Mouse (Mus musculus) layer of hippocampus, adult 18-20 months (tissue): ENCODE data around the gene Ttc17. TPM values are rescaled to one million over a fixed set of nuclear protein-coding genes. Genes with fewer than 3 reads are reported as not detected.
A peak's percentile ranks its signal among the peaks of the same experiment; 100 is the strongest.

Experiments
- DNase-seq, 2 experiments: peaks; one replicate each; pipeline ENCODE4 v3.0.0; 2022; ENCODE audit warnings: low spot score in 2 of 2
- microRNA-seq, 2 experiments: library from miRNA; unstranded; fragments of <30 nt; microRNA quantifications; one replicate each; pipeline ENCODE4 v1.2.0; 2021
- total RNA-seq, 2 experiments: library from RNA; stranded (reverse); gene quantifications; 2 replicates each; pipeline ENCODE4 v1.2.3; 2021

Gene Ttc17
- total RNA-seq, 2 experiments from 2014 or later: 35.6 to 43.3 TPM

- DNase-seq: peak in 1 of 2 experiments; percentile 52
Observed at GRCm38 (mm10) chr2:94263530-94263937, 143.0 kb downstream of the Ttc17 start.

GRCm38 (mm10) chr2:94262917-94263529 lies 143.5 kb downstream of the Ttc17 start:
- DNase-seq: no peak

- peak in 1 of 2 experiments; percentile 55 for DNase-seq
Observed at GRCm38 (mm10) chr2:94254102-94254501, 152.4 kb downstream of the Ttc17 start.

Small RNA genes within 50 kb of the gene (microRNA-seq; reads per million reads assigned to microRNA genes)
- 3.5 to 6.4 reads per million in 2 experiments for gene Mir670

Other genes starting within 250 kb of the Ttc17 start
- gene Hsd17b12, start 248.7 kb downstream of the Ttc17 start, total RNA-seq: 10 to 100 TPM; 64.8 to 70.2 TPM
- 10 to 100 TPM; 64.3 to 67.6 TPM for gene Api5, start 31.4 kb upstream of the Ttc17 start, total RNA-seq